Mouse (Mus musculus) cerebellum, adult 2 months (tissue): ENCODE measurements around the gene Gm20708. TPM values are rescaled to one million over a fixed set of nuclear protein-coding genes. Genes with fewer than 3 reads are reported as not detected.
"Not testable (repeated sequence)": the region's sequence is repeated elsewhere in the genome, so short reads cannot be mapped to it uniquely, and the experiment has no call there.

Source experiments
- DNase-seq, 2 experiments: peaks; one replicate each; pipeline ENCODE4 v3.0.0; 2021
- H3K27ac ChIP-seq: fragments of 200-500 bp; 2 replicates; pipeline ENCODE4 v1.5.1; 2012; ENCODE audit warnings: low read length, control low read depth, inconsistent platforms; ENCODE audit not compliant: insufficient read depth
- H3K27me3 ChIP-seq: fragments of 200-500 bp; 2 replicates; pipeline ENCODE4 v1.6.1; 2012; ENCODE audit warnings: inconsistent platforms, mild to moderate bottlenecking, low read length, moderate library complexity; ENCODE audit not compliant: control insufficient read depth, insufficient read depth
- H3K4me1 ChIP-seq: fragments of 200-500 bp; 2 replicates; pipeline ENCODE4 v1.6.1; 2011; ENCODE audit warnings: low read length; ENCODE audit not compliant: control insufficient read depth, insufficient read depth
- H3K4me3 ChIP-seq: fragments of 200-500 bp; replicated peaks from 2 replicates; pipeline ENCODE3; 2011; ENCODE audit warnings: mild to moderate bottlenecking, low read depth, low read length, control low read depth; ENCODE audit not compliant: insufficient read depth
- CTCF ChIP-seq: fragments of 200-500 bp; IDR thresholded peaks from 2 replicates; pipeline ENCODE4 v1.5.1; 2011; ENCODE audit warnings: low read depth, mild to moderate bottlenecking, control low read depth, low read length, moderate library complexity, borderline replicate concordance; ENCODE audit not compliant: insufficient read depth
- POLR2A ChIP-seq: fragments of 200-500 bp; IDR thresholded peaks from 2 replicates; pipeline ENCODE4 v1.6.1; 2011; ENCODE audit warnings: low read length, control low read depth, borderline replicate concordance; ENCODE audit not compliant: insufficient read depth
- WGBS: fragments of 180-500 bp; shearing (Covaris S2); methylation state at CpG from one replicate; pipeline ENCODE4 v1.1.7; 2018; 5-methylcytosine and 5-hydroxymethylcytosine counted together
- polyA plus RNA-seq: library from polyadenylated mRNA; depleted of rRNA; stranded (reverse); fragments of >200 nt; gene quantifications from 2 replicates; pipeline ENCODE4 v1.2.3, GENCODE M21; 2012

Gene Gm20708
- polyA plus RNA-seq, 1 experiment: 0.93 TPM

DNA sequence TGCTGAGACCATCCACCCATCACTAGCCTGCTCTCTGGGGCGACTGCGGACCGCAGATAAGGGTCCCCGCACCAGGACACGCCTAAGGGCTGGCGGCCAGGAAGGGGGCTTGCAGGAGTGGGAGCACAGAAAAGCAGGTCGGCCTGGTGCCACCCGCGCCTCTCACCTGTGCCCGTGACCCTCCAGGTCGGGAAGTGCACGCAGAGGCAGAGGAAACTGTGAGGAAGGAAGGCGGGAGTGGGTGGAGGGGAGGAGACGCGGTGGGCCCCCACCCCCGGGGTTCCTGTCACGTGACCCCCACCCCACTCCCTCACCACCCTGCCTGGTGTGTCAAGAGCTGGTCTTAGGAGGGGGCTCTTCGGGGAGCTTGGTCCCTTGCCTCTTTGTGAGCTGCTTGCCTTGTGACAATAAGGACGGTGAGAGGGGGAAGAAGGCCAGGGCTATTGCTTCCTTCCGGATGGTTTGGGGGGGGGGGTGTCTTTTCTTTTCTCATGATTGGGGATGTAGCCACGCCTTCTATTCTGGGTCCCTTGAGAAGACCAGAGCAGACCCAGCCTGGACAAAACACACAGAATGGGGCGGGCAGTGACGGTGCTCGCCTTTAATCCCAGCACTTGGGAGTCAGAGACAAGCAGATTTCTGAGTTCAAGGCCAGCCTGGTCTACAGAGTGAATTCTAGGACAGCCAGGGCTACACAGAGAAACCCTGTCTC is 27.3 kb upstream of the Gm20708 start, which contains the start of the genes Tmc8 and Tmc6:
Gene Tmc8, plus strand, starts transcription at position 84 of the 712 bp plus-strand sequence.
Gene Tmc6, minus strand, starts transcription at position 206 of the 712 bp plus-strand sequence.
- peaks cover 5% of the 10 kb centered on the region; the same call in 1 of the 2 replicates for H3K27me3 ChIP-seq
- H3K4me3 ChIP-seq: no peak within 1 kb of the TSS
- peaks cover 5% of the 10 kb centered on the region; the same call in 1 of the 2 replicates for H3K4me1 ChIP-seq
- DNase-seq: no peak
- no peak for TF ChIP-seq POLR2A
- TF ChIP-seq CTCF: no peak
- H3K27ac ChIP-seq: no peak within 1 kb of the TSS
- 57% methylated on average over 24 of the region's 24 CpGs for WGBS

GRCm38 (mm10) chr11:117782705-117783034 is 26.8 kb upstream of the Gm20708 start:
- H3K4me1 ChIP-seq: peaks cover 5% of the 10 kb centered on the region; the same call in 1 of the 2 replicates
- H3K4me3 ChIP-seq: no peak overlapping the region

DNA sequence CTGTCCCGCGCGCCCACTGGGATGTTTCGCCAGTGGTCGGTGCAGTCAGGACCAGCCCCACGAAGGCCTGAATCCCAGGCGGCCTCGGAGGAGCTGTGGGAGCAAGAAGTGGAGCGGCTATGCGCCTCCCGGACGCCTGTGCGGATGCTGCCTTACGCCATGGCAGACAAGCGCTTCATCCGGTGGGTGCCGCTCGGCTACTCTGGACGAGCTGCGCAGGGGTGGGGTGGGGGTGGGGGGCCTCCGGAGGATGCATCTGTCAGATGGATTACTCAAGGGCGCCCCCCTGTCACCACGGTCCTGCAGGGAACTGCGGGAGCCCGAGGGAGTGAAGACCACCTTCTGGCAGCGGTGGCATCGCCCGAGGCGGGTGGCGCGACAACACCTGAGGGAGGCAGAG is 26.4 kb upstream of the Gm20708 start:
- no peak for TF ChIP-seq POLR2A
- TF ChIP-seq CTCF: peak; percentile 25; the same call in 1 of the 2 replicates
- Histone ChIP-seq H3K27me3 (peaks cover 5% of the 10 kb centered on the region; the same call in 1 of the 2 replicates), H3K4me1 (peaks cover 5% of the 10 kb centered on the region; the same call in 1 of the 2 replicates), H3K4me3 (no peak overlapping the region), H3K27ac (no peak overlapping the region)
- 11% methylated on average over 31 of the region's 31 CpGs for WGBS
- DNase-seq: no peak

More at GRCm38 (mm10) chr11:117782705-117783034, 26.8 kb upstream of the Gm20708 start:
- peaks cover 5% of the 10 kb centered on the region; the same call in 1 of the 2 replicates for H3K27me3 ChIP-seq
- no peak for TF ChIP-seq POLR2A
- TF ChIP-seq CTCF: no peak
- 73% methylated on average over 9 of the region's 9 CpGs for WGBS
- H3K27ac ChIP-seq: no peak overlapping the region
- no peak for DNase-seq

DNA sequence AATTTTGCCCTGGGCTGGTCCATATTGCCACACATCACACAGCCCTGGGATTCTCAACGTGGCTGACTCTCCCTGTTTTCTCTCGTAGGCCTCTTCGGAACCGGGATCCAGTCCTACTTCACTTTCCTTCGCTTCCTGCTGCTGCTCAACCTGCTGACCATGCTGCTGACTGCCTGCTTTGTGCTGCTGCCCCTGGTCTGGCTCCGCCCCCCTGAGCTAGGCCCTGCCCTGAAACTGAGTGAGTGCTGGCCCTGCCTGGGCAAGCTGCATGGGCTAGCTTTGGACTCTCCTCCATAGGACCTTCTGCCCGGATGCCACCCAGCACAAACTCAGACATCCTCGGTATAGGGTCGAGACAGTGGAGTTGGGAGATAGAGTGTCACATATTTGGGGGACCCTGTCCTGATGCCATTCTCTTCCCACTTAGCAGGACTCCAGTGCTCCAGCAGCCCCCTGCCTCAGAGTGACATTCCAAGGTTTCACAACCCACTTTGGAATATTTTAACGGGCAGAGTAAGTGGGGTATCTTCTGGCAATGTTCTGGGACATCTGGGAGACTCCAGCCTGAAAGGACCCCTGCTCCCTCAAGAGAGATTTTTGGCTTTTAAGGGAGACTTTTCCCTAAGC is 25.7 kb upstream of the Gm20708 start:
- Histone ChIP-seq H3K27me3 (peaks cover 5% of the 10 kb centered on the region; the same call in 1 of the 2 replicates), H3K4me3 (no peak overlapping the region), H3K4me1 (peaks cover 5% of the 10 kb centered on the region; the same call in 1 of the 2 replicates), H3K27ac (no peak overlapping the region)
- no peak for TF ChIP-seq CTCF
- TF ChIP-seq POLR2A: no peak
- 63% methylated on average over 10 of the region's 10 CpGs for WGBS
- no peak for DNase-seq

- H3K27me3 ChIP-seq: 0 out of 2 replicates have a peak, but pooled peaks cover 3% of the 10 kb centered on the region
- TF ChIP-seq POLR2A (no peak), CTCF (peak; percentile 83)
- H3K27ac ChIP-seq: no peak overlapping the region
- 0 out of 2 replicates have a peak, but pooled peaks cover 2% of the 10 kb centered on the region for H3K4me1 ChIP-seq
- H3K4me3 ChIP-seq: no peak overlapping the region
- WGBS: 17% methylated on average over 10 of the region's 10 CpGs
- DNase-seq: peak; percentile 65 to 67
Measured at GRCm38 (mm10) chr11:117786294-117786693, 23.2 kb upstream of the Gm20708 start.

- H3K4me1 ChIP-seq: not testable (repeated sequence)
Measured at GRCm38 (mm10) chr11:117788481-117788880, 21.0 kb upstream of the Gm20708 start.

DNA sequence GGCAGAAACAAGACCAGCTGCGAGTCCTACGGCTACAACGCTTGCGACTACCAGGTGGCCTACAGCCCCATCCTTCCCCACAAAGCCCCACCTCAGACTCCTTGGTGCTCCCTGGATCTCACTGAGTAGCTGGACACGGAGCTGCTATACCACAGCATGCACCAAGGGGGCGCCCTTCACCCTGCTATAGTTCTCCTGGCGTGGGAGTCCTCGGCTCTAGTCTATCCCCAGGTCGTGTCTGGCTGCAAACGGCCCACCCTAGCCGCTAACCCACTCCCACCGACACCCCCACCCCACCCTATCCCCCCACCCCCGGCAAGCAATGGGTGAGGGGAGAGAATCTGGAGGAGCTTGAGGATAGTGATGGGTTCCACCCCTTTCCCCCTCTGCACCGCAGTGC is 19.2 kb upstream of the Gm20708 start:
- WGBS: 8% methylated on average over 14 of the region's 14 CpGs
- Histone ChIP-seq H3K4me1 (no peaks in the 10 kb centered on the region), H3K27ac (no peak overlapping the region), H3K27me3 (no peaks in the 10 kb centered on the region), H3K4me3 (no peak overlapping the region)
- peak in 1 of 2 experiments; percentile 54 for DNase-seq
- TF ChIP-seq CTCF (peak; percentile 69), POLR2A (no peak)

More at GRCm38 (mm10) chr11:117788481-117788880, 21.0 kb upstream of the Gm20708 start:
- not testable (repeated sequence) for H3K27me3 ChIP-seq, DNase-seq, H3K4me3 ChIP-seq, H3K27ac ChIP-seq
- 81% methylated on average over 7 of the region's 7 CpGs for WGBS
